Mouse (Mus musculus) liver, adult 2 months (tissue): Measurements from ENCODE around the gene Il2rb. TPM values are rescaled to one million over a fixed set of nuclear protein-coding genes. Genes with fewer than 3 reads are reported as not detected.

ENCODE experiments used
- DNase-seq: peaks from one replicate; pipeline ENCODE4 v3.0.0-alpha.2; 2011; ENCODE audit warnings: low read depth, low spot score; ENCODE audit errors: extremely low read depth
- H3K27ac ChIP-seq: fragments of 200-500 bp; replicated peaks from 2 replicates; pipeline ENCODE4 v1.5.1; 2012; ENCODE audit warnings: low read depth, mild to moderate bottlenecking, control low read depth, inconsistent platforms, low read length; ENCODE audit not compliant: insufficient read depth
- H3K27me3 ChIP-seq: fragments of 200-500 bp; 2 replicates; pipeline ENCODE4 v1.6.1; 2012; ENCODE audit warnings: mild to moderate bottlenecking, moderate library complexity, low read length, inconsistent platforms; ENCODE audit not compliant: control insufficient read depth, insufficient read depth
- H3K36me3 ChIP-seq: fragments of 200-500 bp; 2 replicates; pipeline ENCODE4 v1.6.1; 2012; ENCODE audit warnings: low read length, inconsistent platforms; ENCODE audit not compliant: control insufficient read depth, insufficient read depth
- H3K4me1 ChIP-seq: fragments of 200-500 bp; 2 replicates; pipeline ENCODE4 v1.6.1; 2011; ENCODE audit warnings: low read length; ENCODE audit not compliant: control insufficient read depth, insufficient read depth
- H3K4me3 ChIP-seq: fragments of 200-500 bp; 2 replicates; pipeline ENCODE4 v1.5.1; 2011; ENCODE audit warnings: low read depth, mild to moderate bottlenecking, control low read depth, low read length, moderate library complexity; ENCODE audit not compliant: insufficient read depth
- H3K79me2 ChIP-seq: fragments of 200-500 bp; 2 replicates; pipeline ENCODE4 v1.6.1; 2012; ENCODE audit warnings: inconsistent platforms, mild to moderate bottlenecking, low read length, moderate library complexity; ENCODE audit not compliant: control insufficient read depth, insufficient read depth
- H3K9ac ChIP-seq: fragments of 200-500 bp; 2 replicates; pipeline ENCODE4 v1.6.1; 2012; ENCODE audit warnings: low read depth, mild to moderate bottlenecking, control low read depth, inconsistent platforms, low read length
- CTCF ChIP-seq: fragments of 200-500 bp; IDR thresholded peaks from 2 replicates; pipeline ENCODE4 v1.5.1; 2011; ENCODE audit warnings: low read depth, low read length, control low read depth
- POLR2A ChIP-seq: fragments of 200-500 bp; IDR thresholded peaks from 2 replicates; pipeline ENCODE4 v1.6.1; 2011; ENCODE audit warnings: low read length, control low read depth; ENCODE audit not compliant: insufficient read depth; ENCODE audit errors: extremely low read depth
- WGBS: fragments of 180-500 bp; shearing (Covaris S2); methylation state at CpG from one replicate; pipeline ENCODE4 v1.1.7; 2018; 5-methylcytosine and 5-hydroxymethylcytosine counted together
- polyA plus RNA-seq: library from polyadenylated mRNA; depleted of rRNA; stranded (reverse); fragments of >200 nt; gene quantifications from 2 replicates; pipeline ENCODE4 v1.2.3, GENCODE M21; 2012
- total RNA-seq: library from RNA; depleted of rRNA; stranded (reverse); fragments of >200 nt; gene quantifications from 2 replicates; pipeline ENCODE4 v1.2.3, GENCODE M21; 2014

Il2rb gene
- total and polyA plus RNA-seq, 2 experiments = 0.83 to 4.0 TPM

DNA sequence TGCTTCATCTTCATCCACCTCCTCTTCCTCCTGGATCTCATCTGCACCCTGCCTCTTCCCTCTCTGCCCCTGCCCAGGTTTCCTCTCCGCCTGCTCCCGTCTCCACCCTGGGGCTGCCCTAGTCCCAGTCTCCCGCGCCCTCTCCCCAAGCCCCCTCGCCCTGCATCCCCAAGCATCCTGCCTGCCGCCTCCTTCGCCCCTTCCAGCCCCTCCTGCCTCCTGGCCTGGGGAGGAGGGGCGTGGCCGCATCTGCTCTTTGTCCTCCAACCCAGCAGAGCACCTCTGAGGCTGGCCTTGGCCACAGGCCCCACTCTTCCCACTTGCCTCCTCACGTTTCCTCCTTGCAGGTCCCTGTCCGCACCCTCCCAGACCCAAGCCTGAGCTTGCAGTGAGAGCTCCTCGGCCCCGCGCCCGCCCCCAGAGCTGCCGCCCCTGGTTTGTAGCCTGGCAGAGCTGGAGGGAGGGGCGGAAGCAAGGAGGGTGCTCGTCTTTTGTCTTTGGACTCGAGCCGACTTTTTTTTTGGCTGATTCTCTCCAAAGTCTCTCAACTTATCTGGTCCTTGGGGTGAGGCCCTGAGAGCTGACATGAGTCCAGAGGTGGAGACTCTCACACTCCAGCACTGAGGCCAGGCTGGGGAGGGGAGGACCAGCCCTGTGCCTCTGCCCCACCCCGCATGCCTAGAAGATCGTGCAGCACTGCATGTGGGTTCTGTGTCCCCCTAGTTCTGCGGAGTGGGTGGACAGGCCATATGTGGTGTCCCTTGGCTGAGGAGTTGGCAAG, 57.6 kb downstream of the Il2rb start:
- TF ChIP-seq CTCF (no peak), POLR2A (no peak)
- peaks cover 4% of the 10 kb centered on the region for H3K36me3 ChIP-seq
- peak overlapping the region; percentile 27; the same call in 1 of the 2 replicates for H3K27ac ChIP-seq
- DNase-seq = peak; percentile 57
- H3K4me1 ChIP-seq = peaks cover 10% of the 10 kb centered on the region
- no peaks in the 10 kb centered on the region for H3K27me3 ChIP-seq
- WGBS = 25% methylated on average over 23 of the region's 23 CpGs
- no peak overlapping the region for H3K4me3 ChIP-seq
- H3K79me2 ChIP-seq = no peaks in the 10 kb centered on the region
- H3K9ac ChIP-seq = peak overlapping the region; percentile 20; the same call in 1 of the 2 replicates

DNA sequence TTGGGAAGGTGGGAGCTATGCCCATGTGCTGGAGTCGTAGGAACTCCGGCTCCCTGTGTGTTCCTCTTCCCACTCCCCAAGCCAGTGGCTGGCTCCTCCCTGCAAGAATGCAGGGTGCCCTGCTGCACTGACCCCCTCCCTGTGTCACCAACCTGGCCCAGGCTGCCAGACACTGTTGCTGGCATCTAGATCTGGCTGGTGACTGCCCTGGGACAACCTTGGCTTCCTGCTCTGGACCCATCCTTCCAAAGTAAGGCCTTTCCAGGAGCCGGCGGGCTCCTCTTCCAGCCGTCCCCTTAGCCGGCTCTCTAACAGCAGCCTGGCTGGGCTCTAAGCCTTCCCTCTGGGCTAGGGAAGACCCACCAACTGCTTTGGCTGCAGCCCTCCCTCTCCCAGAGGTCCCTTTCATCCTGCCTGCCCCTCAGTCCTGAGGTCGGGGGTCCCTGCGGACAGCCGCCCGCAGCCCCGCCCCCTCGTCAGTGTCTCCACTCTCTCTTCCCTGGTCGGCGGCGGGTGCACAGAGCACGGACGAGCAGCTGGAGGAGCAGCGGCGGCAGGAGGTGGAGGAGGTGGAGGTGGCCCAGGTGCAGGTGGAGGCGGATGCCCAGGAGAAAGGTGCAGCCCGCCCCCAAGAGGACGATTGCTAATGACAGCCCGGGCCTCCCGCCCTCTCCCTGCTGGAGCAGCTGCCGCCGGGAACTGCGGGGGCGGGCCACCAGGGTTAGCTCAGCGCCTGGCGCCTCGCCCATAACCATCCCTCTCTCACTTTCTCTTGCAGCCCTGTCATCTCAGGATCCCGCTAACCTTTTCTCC, 58.5 kb downstream of the Il2rb start:
- Histone ChIP-seq H3K4me1 (peaks cover 17% of the 10 kb centered on the region), H3K4me3 (no peak overlapping the region), H3K27me3 (no peaks in the 10 kb centered on the region), H3K36me3 (no peaks in the 10 kb centered on the region), H3K9ac (no peak overlapping the region), H3K27ac (no peak overlapping the region), H3K79me2 (no peaks in the 10 kb centered on the region)
- DNase-seq = peak; percentile 56
- peak; percentile 54 for TF ChIP-seq CTCF
- no peak for TF ChIP-seq POLR2A
- WGBS = 27% methylated on average over 32 of the region's 32 CpGs

DNA sequence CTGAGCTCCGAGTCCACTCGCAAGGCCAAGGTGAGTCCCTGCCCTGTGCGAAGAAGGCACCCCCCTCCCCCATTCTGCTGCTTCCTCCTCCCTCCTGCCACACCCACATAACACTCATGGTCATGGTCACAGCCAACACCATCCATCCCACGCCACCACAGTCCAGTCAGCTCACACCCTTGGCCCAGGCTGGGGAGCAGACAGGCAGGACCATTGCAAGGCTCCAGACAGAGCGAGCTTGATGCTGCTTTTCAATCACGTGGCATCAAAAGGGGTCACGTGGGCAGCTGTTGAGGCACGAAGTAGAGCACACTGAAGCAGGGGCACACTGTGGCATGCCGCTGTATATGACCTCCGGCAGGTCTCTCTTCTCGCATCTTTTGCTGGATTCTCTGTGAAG, 59.4 kb downstream of the Il2rb start:
- no peak overlapping the region for H3K4me3 ChIP-seq
- DNase-seq = no peak
- H3K36me3 ChIP-seq = no peaks in the 10 kb centered on the region
- TF ChIP-seq POLR2A = no peak
- no peak for TF ChIP-seq CTCF
- H3K27ac ChIP-seq = no peak overlapping the region
- H3K27me3 ChIP-seq = no peaks in the 10 kb centered on the region
- no peak overlapping the region for H3K9ac ChIP-seq
- peaks cover 22% of the 10 kb centered on the region for H3K4me1 ChIP-seq
- no peaks in the 10 kb centered on the region for H3K79me2 ChIP-seq
- WGBS = 89% methylated on average over 11 of the region's 11 CpGs

DNA sequence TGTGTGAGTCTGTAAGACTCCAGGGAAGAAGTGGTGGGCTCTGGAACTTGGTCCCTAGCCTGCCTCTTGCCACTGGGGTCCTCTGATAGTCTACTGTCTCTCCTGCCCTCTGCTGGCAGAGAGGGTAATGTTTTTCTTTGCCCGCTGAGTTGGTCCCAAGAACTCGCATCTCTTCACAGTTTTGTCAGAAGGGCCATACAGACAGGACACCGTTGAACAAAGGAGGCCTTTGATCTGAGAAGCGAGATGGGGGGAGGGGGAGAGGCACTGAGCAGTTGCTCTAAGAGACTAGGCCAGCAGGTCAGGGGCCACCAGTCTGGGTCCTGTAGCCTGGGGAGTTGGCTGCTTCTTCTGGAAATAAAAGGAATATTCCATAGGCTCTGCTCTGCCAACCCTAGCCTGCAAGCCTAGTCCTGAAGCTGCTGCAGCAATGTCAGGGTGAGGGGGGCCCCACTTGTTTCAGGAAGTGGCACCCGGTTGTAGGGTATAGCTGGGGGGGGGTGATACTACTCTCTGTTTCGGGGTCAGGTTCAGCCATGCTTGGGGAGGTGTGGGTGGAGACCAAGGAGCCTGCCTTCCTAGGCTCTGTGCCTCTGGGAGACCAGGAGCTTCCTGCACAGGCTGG, 60.1 kb downstream of the Il2rb start:
- Histone ChIP-seq H3K4me3 (no peak overlapping the region), H3K27ac (no peak overlapping the region), H3K79me2 (no peaks in the 10 kb centered on the region), H3K9ac (no peak overlapping the region), H3K27me3 (no peaks in the 10 kb centered on the region), H3K36me3 (no peaks in the 10 kb centered on the region), H3K4me1 (peaks cover 22% of the 10 kb centered on the region)
- WGBS = 46% methylated on average over 6 of the region's 6 CpGs
- no peak for DNase-seq
- TF ChIP-seq POLR2A (no peak), CTCF (peak; percentile 64)

DNA sequence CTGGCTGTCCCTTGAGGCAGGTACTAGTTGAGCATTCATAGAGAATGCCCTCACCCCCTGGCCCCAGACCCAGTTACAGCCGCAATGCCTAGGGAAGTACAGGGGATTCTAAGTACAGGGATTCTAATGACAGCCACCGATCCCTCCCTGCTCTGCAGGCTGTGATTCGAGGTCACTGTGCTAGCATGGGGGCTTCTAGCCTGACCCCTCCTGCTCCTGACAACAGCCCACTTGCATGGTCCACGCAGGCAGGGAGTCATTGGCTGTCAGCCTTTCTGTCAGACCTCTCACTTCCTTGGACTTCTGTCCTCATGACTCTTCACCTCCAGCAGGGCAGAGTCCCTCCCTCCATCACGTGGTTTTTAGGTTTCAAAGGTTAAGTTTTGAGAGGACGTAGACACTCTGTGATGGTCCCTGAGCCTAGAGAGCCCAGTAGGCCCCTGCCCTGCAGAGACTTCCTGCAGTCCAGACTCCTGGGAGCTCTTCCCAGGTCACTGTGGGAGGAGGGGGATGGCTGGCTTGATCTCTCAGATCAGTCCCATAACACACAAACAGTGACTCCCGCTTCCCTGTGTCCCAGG, 63.4 kb downstream of the Il2rb start:
- peaks cover 14% of the 10 kb centered on the region for H3K4me1 ChIP-seq
- no peaks in the 10 kb centered on the region for H3K27me3 ChIP-seq
- WGBS = 28% methylated on average over 7 of the region's 7 CpGs
- no peak overlapping the region for H3K4me3 ChIP-seq
- peak overlapping the region; percentile 48 for H3K9ac ChIP-seq
- no peaks in the 10 kb centered on the region for H3K36me3 ChIP-seq
- TF ChIP-seq CTCF (0 out of 2 replicates have a peak, but pooled peaks have one; percentile 3), POLR2A (0 out of 2 replicates have a peak, but pooled peaks have one; percentile 42)
- DNase-seq = peak; percentile 95
- H3K27ac ChIP-seq = peak overlapping the region; percentile 91
- no peaks in the 10 kb centered on the region for H3K79me2 ChIP-seq
